In genomic region chr13:99474108-99474507, GRCm38 (mm10) we compare ENCODE assay signal across 16 mouse cellular contexts. TPM values are rescaled to one million over a fixed set of nuclear protein-coding genes. Genes with fewer than 3 reads are reported as not detected.
DNase-seq lines count a peak whose midpoint lies in the region; ATAC-seq lines count a peak whose summit lies in the region.
"Had no signal": no experiment of that assay in that cellular context is flagged by ENCODE, and none has a peak within 500 bp of the region (broad histone marks: within the 10 kb centered on the region; RNA-seq: fewer than 3 reads in every experiment).

No protein-coding gene starts in this region.

- no peak overlapping the region for H3K4me3 ChIP-seq in forebrain, embryonic 14.5 days (ENCODE audit: low read depth, low read length)
- H3K4me3 ChIP-seq in midbrain, embryonic 16.5 days (ENCODE audit: low read depth, low read length), result no peak overlapping the region
- H3K4me3 ChIP-seq: left cerebral cortex, adult 2 months; megakaryocyte, embryonic 14.5 days had no signal

- no peak overlapping the region for H3K4me2 ChIP-seq in forebrain, embryonic 14.5 days (ENCODE audit: low read length)
- no peak overlapping the region for H3K4me2 ChIP-seq in midbrain, embryonic 16.5 days (ENCODE audit: low read length)

- H3K27ac ChIP-seq in forebrain, embryonic 14.5 days (ENCODE audit: low read depth, low read length), result peak overlapping the region; percentile 39; the same call in 1 of the 2 replicates
- H3K27ac ChIP-seq in midbrain, embryonic 16.5 days (ENCODE audit: low read length), result no peak overlapping the region
- H3K27ac ChIP-seq: left cerebral cortex, adult 2 months had no signal

- H3K27me3 ChIP-seq in forebrain, embryonic 14.5 days (replicated peaks; ENCODE audit: control insufficient read depth, insufficient read depth, low read length), result no peaks in the 10 kb centered on the region
- H3K27me3 ChIP-seq in midbrain, embryonic 16.5 days (ENCODE audit: control insufficient read depth, insufficient read depth, low read depth, low read length), result no peaks in the 10 kb centered on the region

- WGBS in forebrain, embryonic 14.5 days, result 44% methylated on average over 7 of the region's 7 CpGs
- 64% methylated on average over 7 of the region's 7 CpGs for WGBS in midbrain, embryonic 16.5 days

- peaks cover 29% of the 10 kb centered on the region; the same call in 1 of the 2 replicates for H3K36me3 ChIP-seq in forebrain, embryonic 14.5 days (ENCODE audit: control insufficient read depth, insufficient read depth, low read length)
- no peaks in the 10 kb centered on the region; the same call in 1 of the 2 replicates for H3K36me3 ChIP-seq in midbrain, embryonic 16.5 days (ENCODE audit: control insufficient read depth, insufficient read depth, low read length)

- DNase-seq in cerebellum, adult 9-10 months, result peak; percentile 54
- DNase-seq in cerebellum, adult 11-12 months, result no peak
- DNase-seq in left cerebral cortex, postnatal 4 days, result peak; percentile 34
- no peak for DNase-seq in left cerebral cortex, postnatal 36 days (ENCODE audit: low spot score in 2 of 2)
- peak; percentile 76 for DNase-seq in forebrain, embryonic 14.5 days (ENCODE audit: low spot score)
- DNase-seq in adrenal gland, postnatal 25 days, result no peak
- no peak for DNase-seq in adrenal gland, adult 2 months
- DNase-seq: adrenal gland, adult 8-10 months; gastrocnemius, postnatal 10 days; heart, postnatal 4 days; kidney, adult 8-10 months; liver, postnatal 0 days; thymus, postnatal 14 days had no signal

- ATAC-seq in forebrain, embryonic 14.5 days, result peak; percentile 58
- ATAC-seq in midbrain, embryonic 16.5 days, result peak; percentile 21; the same call in 1 of the 2 replicates
- ATAC-seq: liver, postnatal 0 days had no signal

- H3K9me3 ChIP-seq in forebrain, embryonic 14.5 days (replicated peaks; ENCODE audit: control insufficient read depth, low read length), result no peaks in the 10 kb centered on the region
- no peaks in the 10 kb centered on the region for H3K9me3 ChIP-seq in midbrain, embryonic 16.5 days (replicated peaks; ENCODE audit: control insufficient read depth, low read length, poor library complexity, severe bottlenecking)

- intact Hi-C loops in left cerebral cortex, postnatal 4 days (cut with DNase I), result no loop called here
- intact Hi-C loops in left cerebral cortex, postnatal 36 days (cut with DNase I), result no loop called here

- H3K4me1 ChIP-seq in forebrain, embryonic 14.5 days (ENCODE audit: control insufficient read depth, insufficient read depth, low read length), result peaks cover 34% of the 10 kb centered on the region
- peaks cover 37% of the 10 kb centered on the region for H3K4me1 ChIP-seq in midbrain, embryonic 16.5 days (ENCODE audit: control insufficient read depth, insufficient read depth, low read length)

- H3K9ac ChIP-seq in forebrain, embryonic 14.5 days (ENCODE audit: low read length), result no peak overlapping the region
- no peak overlapping the region for H3K9ac ChIP-seq in midbrain, embryonic 16.5 days (ENCODE audit: low read depth, low read length)
- H3K9ac ChIP-seq: liver, postnatal 0 days had no signal

RNA-seq across cellular contexts. Expression of gene Map1b, which starts 42.2 kb away (rescaled TPM):
- 1,000 to 10,000 TPM; 1,564 to 1,697 TPM for total RNA-seq in left cerebral cortex, postnatal 4 days (2021)
- total RNA-seq in left cerebral cortex, postnatal 36 days (2021), result 100 to 1,000 TPM; 586 to 655 TPM
- 1,380 and 2,008 TPM in 2 replicates for polyA plus RNA-seq in forebrain, embryonic 14.5 days (2014; fragmentation: Nextera tagmentation; extraction: Ambion mirVana)
- polyA plus RNA-seq in midbrain, embryonic 16.5 days (2015; fragmentation: Nextera tagmentation; extraction: Ambion mirVana), result 1,966 and 2,233 TPM in 2 replicates
- 69.6 and 75.6 TPM in 2 replicates for total RNA-seq in adrenal gland, postnatal 25 days (2021)
- total RNA-seq in adrenal gland, adult 2 months (2021), result 100 to 1,000 TPM; 107 to 110 TPM
- 2.4 and 4.0 TPM in 2 replicates for polyA plus RNA-seq in adrenal gland, adult 2 months (2012; rRNA removed)

Comparison
In these comparisons a context has a peak if more than half of its experiments do, and no peak if none do; other contexts are left out.
1. DNase-seq: peak in cerebellum, adult 9-10 months (single experiment), left cerebral cortex, postnatal 4 days (single experiment) and forebrain, embryonic 14.5 days (single experiment); none in cerebellum, adult 11-12 months (single experiment), left cerebral cortex, postnatal 36 days (0 of 2), adrenal gland, postnatal 25 days (single experiment) and adrenal gland, adult 2 months (single experiment).